Mouse (Mus musculus) cerebellum, adult 2 months (tissue): Measurements from ENCODE around the gene Cd3d. TPM values are rescaled to one million over a fixed set of nuclear protein-coding genes. Genes with fewer than 3 reads are reported as not detected.

Experiments
- DNase-seq, 2 experiments: peaks; one replicate each; pipeline ENCODE4 v3.0.0; 2021
- H3K27ac ChIP-seq: fragments of 200-500 bp; 2 replicates; pipeline ENCODE4 v1.5.1; 2012; ENCODE audit warnings: low read length, control low read depth, inconsistent platforms; ENCODE audit not compliant: insufficient read depth
- H3K27me3 ChIP-seq: fragments of 200-500 bp; 2 replicates; pipeline ENCODE4 v1.6.1; 2012; ENCODE audit warnings: inconsistent platforms, mild to moderate bottlenecking, low read length, moderate library complexity; ENCODE audit not compliant: control insufficient read depth, insufficient read depth
- H3K4me1 ChIP-seq: fragments of 200-500 bp; 2 replicates; pipeline ENCODE4 v1.6.1; 2011; ENCODE audit warnings: low read length; ENCODE audit not compliant: control insufficient read depth, insufficient read depth
- H3K4me3 ChIP-seq: fragments of 200-500 bp; replicated peaks from 2 replicates; pipeline ENCODE3; 2011; ENCODE audit warnings: mild to moderate bottlenecking, low read depth, low read length, control low read depth; ENCODE audit not compliant: insufficient read depth
- CTCF ChIP-seq: fragments of 200-500 bp; IDR thresholded peaks from 2 replicates; pipeline ENCODE4 v1.5.1; 2011; ENCODE audit warnings: low read depth, mild to moderate bottlenecking, control low read depth, low read length, moderate library complexity, borderline replicate concordance; ENCODE audit not compliant: insufficient read depth
- POLR2A ChIP-seq: fragments of 200-500 bp; IDR thresholded peaks from 2 replicates; pipeline ENCODE4 v1.6.1; 2011; ENCODE audit warnings: low read length, control low read depth, borderline replicate concordance; ENCODE audit not compliant: insufficient read depth
- WGBS: fragments of 180-500 bp; shearing (Covaris S2); methylation state at CpG from one replicate; pipeline ENCODE4 v1.1.7; 2018; 5-methylcytosine and 5-hydroxymethylcytosine counted together
- polyA plus RNA-seq: library from polyadenylated mRNA; depleted of rRNA; stranded (reverse); fragments of >200 nt; gene quantifications from 2 replicates; pipeline ENCODE4 v1.2.3, GENCODE M21; 2012; rRNA removed

Gene Cd3d
- polyA plus RNA-seq, 1 experiment, result 0.08 TPM

DNA sequence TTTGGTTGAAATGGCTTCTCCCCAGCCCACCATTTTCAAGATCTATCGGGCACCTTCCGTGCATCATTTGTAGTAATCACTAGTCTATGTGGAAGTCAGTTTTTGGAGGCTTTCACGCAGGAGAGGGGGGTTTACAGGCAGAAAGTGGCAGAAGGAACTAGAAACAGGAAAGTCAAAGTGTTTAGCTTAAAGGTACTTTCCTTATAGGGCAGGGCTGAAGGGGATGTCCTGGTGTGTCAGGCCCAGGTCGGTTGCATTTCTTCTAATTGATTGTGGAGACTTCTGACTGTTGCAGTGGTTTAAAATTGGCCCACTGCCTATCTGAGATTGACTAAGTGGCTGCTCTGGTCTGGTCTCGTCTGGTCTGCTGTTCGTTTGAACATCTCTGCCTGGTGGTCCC is 48.8 kb downstream of the Cd3d start:
- WGBS, result 63% methylated on average over 6 of the region's 6 CpGs
- no peak for DNase-seq
- H3K4me1 ChIP-seq, result no peaks in the 10 kb centered on the region
- H3K4me3 ChIP-seq, result no peak overlapping the region
- no peaks in the 10 kb centered on the region; the same call in 1 of the 2 replicates for H3K27me3 ChIP-seq
- TF ChIP-seq CTCF (no peak), POLR2A (no peak)
- no peak overlapping the region for H3K27ac ChIP-seq

DNA sequence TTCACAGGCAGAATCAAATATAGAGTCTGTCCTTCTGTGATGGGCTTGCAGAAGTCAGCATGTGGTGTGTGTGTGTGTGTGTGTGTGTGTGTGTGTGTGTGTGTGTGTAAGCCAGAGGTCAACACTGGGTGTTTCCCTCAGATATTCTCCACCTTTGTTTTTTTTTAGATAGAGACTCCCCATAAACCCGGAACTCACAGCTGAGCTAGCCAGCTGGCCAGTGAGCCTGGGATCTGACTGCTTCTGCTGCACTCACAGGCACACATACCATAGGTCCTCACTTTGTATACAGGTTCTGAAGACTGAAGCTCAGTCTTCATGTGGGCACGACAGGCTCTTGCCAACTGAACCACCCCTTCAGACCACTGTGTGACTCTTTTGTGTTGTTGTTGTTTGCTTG is 50.7 kb downstream of the Cd3d start:
- Histone ChIP-seq H3K4me1 (no peaks in the 10 kb centered on the region), H3K4me3 (no peak overlapping the region), H3K27ac (no peak overlapping the region), H3K27me3 (no peaks in the 10 kb centered on the region)
- DNase-seq, result no peak
- 46% methylated on average over 2 of the region's 2 CpGs for WGBS
- TF ChIP-seq CTCF (no peak), POLR2A (no peak)

- TF ChIP-seq POLR2A (no peak), CTCF (no peak)
- no peaks in the 10 kb centered on the region for H3K27me3 ChIP-seq
- H3K4me1 ChIP-seq, result no peaks in the 10 kb centered on the region
- no peak overlapping the region for H3K27ac ChIP-seq
- WGBS, result 83% methylated on average over 3 of the region's 3 CpGs
- H3K4me3 ChIP-seq, result no peak overlapping the region
- DNase-seq, result no peak
Observed at GRCm38 (mm10) chr9:45034526-45034925, 52.9 kb downstream of the Cd3d start.

Other genes with a start within 250 kb of the Cd3d start
- gene Phldb1, start 246.6 kb upstream of the Cd3d start, polyA plus RNA-seq, result 193 and 194 TPM in 2 replicates
- 61.6 and 61.8 TPM in 2 replicates for gene Arcn1, start 213.9 kb upstream of the Cd3d start, polyA plus RNA-seq
- gene Ift46, start 213.9 kb upstream of the Cd3d start, polyA plus RNA-seq, result 106 and 110 TPM in 2 replicates
- gene Tmem25, start 182.5 kb upstream of the Cd3d start, polyA plus RNA-seq, result 203 and 229 TPM in 2 replicates
- gene Ttc36, start 178.7 kb upstream of the Cd3d start, polyA plus RNA-seq, result 0.67 and 1.1 TPM in 2 replicates
- gene Kmt2a, start 100.5 kb upstream of the Cd3d start, polyA plus RNA-seq, result 31.3 and 39.0 TPM in 2 replicates
- gene Atp5l, start 61.0 kb upstream of the Cd3d start, polyA plus RNA-seq, result 989 and 996 TPM in 2 replicates
- gene Ube4a, start 16.2 kb upstream of the Cd3d start, polyA plus RNA-seq, result 34.7 and 37.4 TPM in 2 replicates
- not detected in 2 replicates for gene Cd3g, start 1.4 kb upstream of the Cd3d start, polyA plus RNA-seq
- 0.05 and 0.27 TPM in 2 replicates for gene Cd3e, start 27.8 kb downstream of the Cd3d start, polyA plus RNA-seq
- gene Mpzl2, start 58.0 kb downstream of the Cd3d start, polyA plus RNA-seq, result 1.1 and 2.4 TPM in 2 replicates
- 7.4 and 8.3 TPM in 2 replicates for gene Mpzl3, start 73.4 kb downstream of the Cd3d start, polyA plus RNA-seq
- 3.8 and 4.2 TPM in 2 replicates for gene Jaml, start 97.4 kb downstream of the Cd3d start, polyA plus RNA-seq
- gene Scn2b, start 136.0 kb downstream of the Cd3d start, polyA plus RNA-seq, result 151 and 165 TPM in 2 replicates
- 78.8 and 109 TPM in 2 replicates for gene Scn4b, start 156.6 kb downstream of the Cd3d start, polyA plus RNA-seq
- 1.9 and 2.8 TPM in 2 replicates for gene BC049352, start 200.2 kb downstream of the Cd3d start, polyA plus RNA-seq
- 0.11 and 0.34 TPM in 2 replicates for gene Tmprss4, start 222.3 kb downstream of the Cd3d start, polyA plus RNA-seq